Mouse (Mus musculus): ENCODE measurements at regions not wholly inside any gene's neighbourhood (a gene's known extent, or its start where the extent isn't known, plus 50 kb on each side); places are given as distances from the start of the nearest gene placed in this dataset.
A peak's percentile ranks its signal among the peaks of the same experiment; 100 is the strongest.

- DNase-seq (ENCODE audit: low spot score) = no peak
Measured at GRCm38 (mm10) chr8:127908436-127908835, 450.0 kb upstream of the Nrp1 start.

GRCm38 (mm10) chr8:127909580-127909979 lies 448.8 kb upstream of the Nrp1 start:
- no peak for DNase-seq (ENCODE audit: low spot score)

- DNase-seq (ENCODE audit: low spot score) = no peak
Measured at GRCm38 (mm10) chr8:127914086-127914485, 444.3 kb upstream of the Nrp1 start.

- no peak for DNase-seq (ENCODE audit: low spot score)
Measured at GRCm38 (mm10) chr8:127914914-127915313, 443.5 kb upstream of the Nrp1 start.

GRCm38 (mm10) chr8:127915591-127916028 lies 442.8 kb upstream of the Nrp1 start:
- no peak for DNase-seq (ENCODE audit: low spot score)

- DNase-seq (ENCODE audit: low spot score) = no peak
Measured at GRCm38 (mm10) chr8:127921925-127922324, 436.5 kb upstream of the Nrp1 start.

GRCm38 (mm10) chr8:127923321-127923720 lies 435.1 kb upstream of the Nrp1 start:
- DNase-seq (ENCODE audit: low spot score) = no peak

GRCm38 (mm10) chr8:127932276-127932675 lies 426.1 kb upstream of the Nrp1 start:
- no peak for DNase-seq (ENCODE audit: low spot score)

GRCm38 (mm10) chr8:127936792-127937435 lies 421.5 kb upstream of the Nrp1 start:
- no peak for DNase-seq (ENCODE audit: low spot score)

- DNase-seq (ENCODE audit: low spot score) = peak; percentile 83
Measured at GRCm38 (mm10) chr8:127939284-127939985, 419.0 kb upstream of the Nrp1 start.

GRCm38 (mm10) chr8:127939986-127940359 lies 418.4 kb upstream of the Nrp1 start:
- DNase-seq (ENCODE audit: low spot score) = no peak

- no peak for DNase-seq (ENCODE audit: low spot score)
Measured at GRCm38 (mm10) chr8:127942319-127942718, 416.1 kb upstream of the Nrp1 start.

GRCm38 (mm10) chr8:127944955-127945498 lies 413.4 kb upstream of the Nrp1 start:
- no peak for DNase-seq (ENCODE audit: low spot score)

- DNase-seq (ENCODE audit: low spot score) = no peak
Measured at GRCm38 (mm10) chr8:127957571-127957970, 400.8 kb upstream of the Nrp1 start.

- no peak for DNase-seq (ENCODE audit: low spot score)
Measured at GRCm38 (mm10) chr8:127958351-127959044, 399.9 kb upstream of the Nrp1 start.

- DNase-seq (ENCODE audit: low spot score) = no peak
Measured at GRCm38 (mm10) chr8:127962862-127963261, 395.5 kb upstream of the Nrp1 start.

- no peak for DNase-seq (ENCODE audit: low spot score)
Measured at GRCm38 (mm10) chr8:127963625-127964024, 394.8 kb upstream of the Nrp1 start.

GRCm38 (mm10) chr8:127964801-127965200 lies 393.6 kb upstream of the Nrp1 start:
- no peak for DNase-seq (ENCODE audit: low spot score)

- DNase-seq (ENCODE audit: low spot score) = no peak
Measured at GRCm38 (mm10) chr8:127965341-127965740, 393.1 kb upstream of the Nrp1 start.

- DNase-seq (ENCODE audit: low spot score) = no peak
Measured at GRCm38 (mm10) chr8:127968026-127968425, 390.4 kb upstream of the Nrp1 start.

- no peak for DNase-seq (ENCODE audit: low spot score)
Measured at GRCm38 (mm10) chr8:127973194-127973593, 385.2 kb upstream of the Nrp1 start.

- no peak for DNase-seq (ENCODE audit: low spot score)
Measured at GRCm38 (mm10) chr8:127977746-127978145, 380.7 kb upstream of the Nrp1 start.
